Mouse (Mus musculus): ENCODE results near the gene Il10. TPM values are rescaled to one million over a fixed set of nuclear protein-coding genes. Genes with fewer than 3 reads are reported as not detected.

The Il10 gene
- total RNA-seq, 1 experiment from 2014 or later = not detected

DNA sequence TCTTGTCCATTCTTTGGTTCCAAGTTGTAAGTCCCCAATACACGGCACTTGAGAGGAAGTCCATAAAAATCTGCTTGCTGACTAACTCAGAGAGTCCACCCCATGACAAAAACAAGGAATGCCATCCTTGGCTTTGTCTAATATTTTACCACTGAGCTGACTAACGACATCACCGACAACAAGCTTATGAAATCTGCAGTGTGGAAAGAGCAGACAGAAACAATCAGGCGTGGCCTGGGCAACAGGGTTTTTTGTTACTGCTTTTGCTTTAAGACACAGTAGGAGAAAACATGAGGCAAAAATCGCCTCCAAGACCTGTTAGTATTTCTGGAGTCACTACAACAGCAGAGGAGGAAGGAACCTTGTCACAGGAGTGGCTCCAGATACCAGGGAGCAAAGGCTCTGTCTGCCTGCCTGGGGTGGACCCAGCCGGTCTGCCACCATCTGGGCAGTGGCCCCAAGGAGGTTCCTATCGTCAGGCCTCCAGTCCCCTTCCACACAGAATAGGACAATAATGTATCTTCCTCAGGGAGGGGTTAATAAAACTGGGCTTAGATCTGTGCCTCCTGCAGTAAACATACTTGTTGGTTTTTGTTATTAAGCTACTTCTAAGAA is 52.8 kb downstream of the Il10 start:
- no peak for ATAC-seq (replicated peaks; ENCODE audit: low read depth, poor library complexity, severe bottlenecking)

DNA sequence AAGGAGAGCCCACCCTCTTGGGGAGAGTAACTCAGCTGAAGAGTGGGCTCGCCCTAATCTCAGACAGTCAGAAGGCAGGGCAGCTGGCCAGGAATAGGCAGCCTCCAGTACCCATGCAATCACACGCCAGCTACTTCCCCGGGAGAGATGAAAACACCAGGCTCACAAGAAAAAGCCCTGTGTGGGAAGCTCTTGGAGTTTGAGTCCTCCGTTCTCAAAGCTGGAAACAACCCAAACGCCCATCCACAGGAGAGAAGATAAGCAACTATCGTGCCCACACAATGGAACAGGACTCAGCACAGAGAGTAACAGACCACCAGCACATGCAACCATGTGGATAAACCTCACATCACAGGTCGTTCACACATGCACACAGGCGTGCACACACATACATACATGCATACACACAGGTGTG is 54.9 kb downstream of the Il10 start:
- ATAC-seq (replicated peaks; ENCODE audit: low read depth, poor library complexity, severe bottlenecking) = peak; percentile 53

Other genes with a start within 250 kb of the Il10 start
- gene Fcamr, start 218.9 kb upstream of the Il10 start, total RNA-seq (2017) = not detected in 2 replicates
- not detected in 2 replicates for gene Pigr, start 193.2 kb upstream of the Il10 start, total RNA-seq (2017)
- gene Fcmr, start 154.2 kb upstream of the Il10 start, total RNA-seq (2017) = not detected in 2 replicates
- not detected in 2 replicates for gene Il24, start 132.4 kb upstream of the Il10 start, total RNA-seq (2017)
- not detected in 2 replicates for gene Il20, start 108.4 kb upstream of the Il10 start, total RNA-seq (2017)
- not detected in 2 replicates for gene Il19, start 79.7 kb upstream of the Il10 start, total RNA-seq (2017)
- gene Mapkapk2, start 78.0 kb downstream of the Il10 start, total RNA-seq (2017) = 124 and 128 TPM in 2 replicates
- gene Dyrk3, start 118.5 kb downstream of the Il10 start, total RNA-seq (2017) = 10.3 and 11.4 TPM in 2 replicates
- gene Eif2d, start 133.3 kb downstream of the Il10 start, total RNA-seq (2017) = 28.7 and 32.8 TPM in 2 replicates
- gene Rassf5, start 225.4 kb downstream of the Il10 start, total RNA-seq (2017) = 48.2 and 49.4 TPM in 2 replicates

Measured in common myeloid progenitor, adult 5-6 weeks (primary cell).